Mouse (Mus musculus) liver, postnatal 0 days (tissue): Measurements from ENCODE around the gene Acsm5. TPM values are rescaled to one million over a fixed set of nuclear protein-coding genes. Genes with fewer than 3 reads are reported as not detected.

Experiments
- ATAC-seq: fragments of 200-750 bp; cut with Nextera tagmentation; 2 replicates; pipeline ENCODE4 v1.8.0; 2017; ENCODE audit warnings: mild to moderate bottlenecking, moderate library complexity
- DNase-seq: peaks from one replicate; pipeline ENCODE4 v3.0.0-alpha.2; 2016
- H3K27ac ChIP-seq: fragments of 300-500 bp; sonication (generic); 2 replicates; pipeline ENCODE4 v1.5.1; 2014; ENCODE audit warnings: antibody characterized with exemption, moderate library complexity, mild to moderate bottlenecking, low read depth
- H3K27me3 ChIP-seq: fragments of 300-500 bp; sonication (generic); 2 replicates; pipeline ENCODE4 v1.6.1; 2014; ENCODE audit warnings: low read length, control low read depth, mixed read lengths; ENCODE audit not compliant: insufficient read depth
- H3K36me3 ChIP-seq: fragments of 300-500 bp; sonication (generic); replicated peaks from 2 replicates; pipeline ENCODE4 v1.6.1; 2014; ENCODE audit warnings: mild to moderate bottlenecking, control low read depth, low read length, moderate library complexity, mixed read lengths; ENCODE audit not compliant: insufficient read depth
- H3K4me1 ChIP-seq: fragments of 300-500 bp; sonication (generic); 2 replicates; pipeline ENCODE4 v1.6.1; 2014; ENCODE audit warnings: antibody characterized with exemption, mild to moderate bottlenecking, control low read depth; ENCODE audit not compliant: insufficient read depth
- H3K4me2 ChIP-seq: fragments of 300-500 bp; sonication (generic); 2 replicates; pipeline ENCODE4 v1.6.1; 2014; ENCODE audit warnings: low read depth, mild to moderate bottlenecking, low read length, moderate library complexity, mixed read lengths
- H3K4me3 ChIP-seq: fragments of 300-500 bp; sonication (generic); 2 replicates; pipeline ENCODE4 v1.5.1; 2014; ENCODE audit warnings: low read depth, low read length
- H3K9ac ChIP-seq: fragments of 300-500 bp; sonication (generic); replicated peaks from 2 replicates; pipeline ENCODE4 v1.6.1; 2014; ENCODE audit warnings: mild to moderate bottlenecking, moderate library complexity
- H3K9me3 ChIP-seq: fragments of 300-500 bp; sonication (generic); 2 replicates; pipeline ENCODE4 v1.6.1; 2016; ENCODE audit warnings: mild to moderate bottlenecking, control low read depth, low read length, mixed read lengths
- CTCF ChIP-seq: sonication (generic); IDR thresholded peaks from 2 replicates; pipeline ENCODE4 v1.5.1; 2016; ENCODE audit warnings: antibody characterized with exemption, low read depth
- EP300 ChIP-seq: IDR thresholded peaks from 2 replicates; pipeline ENCODE4 v1.6.1; 2016; ENCODE audit warnings: antibody characterized with exemption, low read depth, mild to moderate bottlenecking
- WGBS: fragments of 180-500 bp; shearing (Covaris S2); extraction: QIAGEN DNeasy Blood & Tissue Kit; methylation state at CpG from one replicate; pipeline ENCODE4 v1.1.7; 2014; ENCODE audit not compliant: insufficient replicate concordance; 5-methylcytosine and 5-hydroxymethylcytosine counted together
- polyA plus RNA-seq: library from polyadenylated mRNA; unstranded; fragments of >200 nt; fragmentation: Nextera tagmentation; extraction: Ambion mirVana; gene quantifications from 2 replicates; pipeline ENCODE4 v1.2.1, GENCODE M21; 2015

The Acsm5 gene
- polyA plus RNA-seq, 1 experiment from 2014 or later: 2.5 TPM

DNA sequence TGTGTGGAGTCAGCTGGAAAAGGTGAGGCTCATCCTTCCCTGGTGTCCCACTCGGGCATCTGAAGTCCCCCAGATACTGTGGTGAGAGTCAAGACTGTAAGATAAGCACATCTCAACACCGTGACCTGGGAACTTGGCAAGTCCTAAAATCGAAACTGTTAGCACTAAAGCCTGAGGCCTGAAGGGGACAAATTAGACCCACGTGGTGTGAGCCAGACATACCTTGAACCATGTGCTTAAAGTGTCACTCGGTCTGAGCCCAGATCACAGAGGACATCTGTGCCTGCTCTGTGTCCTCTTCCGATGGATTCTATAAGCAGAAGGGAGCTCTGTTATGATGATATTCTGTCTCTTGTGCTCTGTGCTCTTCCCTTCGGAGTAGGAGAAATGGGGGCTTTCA, 9.4 kb downstream of the Acsm5 start:
- Histone ChIP-seq H3K4me1 (peaks cover 8% of the 10 kb centered on the region), H3K27me3 (no peaks in the 10 kb centered on the region), H3K27ac (0 out of 2 replicates have a peak overlapping the region, but pooled peaks have one; percentile 16), H3K9me3 (no peaks in the 10 kb centered on the region), H3K9ac (no peak overlapping the region), H3K36me3 (no peaks in the 10 kb centered on the region), H3K4me3 (no peak overlapping the region), H3K4me2 (no peak overlapping the region)
- peak; percentile 26; the same call in 1 of the 2 replicates for ATAC-seq
- WGBS: 62% methylated on average over 7 of the region's 7 CpGs
- DNase-seq: no peak
- TF ChIP-seq CTCF (no peak), EP300 (no peak)

DNA sequence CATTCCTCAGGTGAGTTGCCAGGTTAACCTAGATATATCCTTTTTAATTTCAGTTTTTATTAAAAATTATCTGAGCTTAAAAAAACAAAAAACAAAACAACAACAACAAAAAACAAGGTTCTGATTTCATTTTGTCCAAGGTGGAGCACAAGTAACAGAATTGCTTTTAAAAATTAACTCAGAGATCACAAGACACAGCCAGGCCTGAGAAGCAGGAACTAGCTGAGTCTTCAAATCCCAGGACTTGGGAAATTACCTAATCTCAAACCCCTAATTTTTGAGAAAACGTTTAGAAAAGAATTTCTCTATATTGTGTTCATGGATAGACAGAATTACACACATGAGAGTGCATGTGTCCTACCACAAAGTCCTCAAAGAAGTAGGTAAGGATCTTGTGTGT, 13.7 kb downstream of the Acsm5 start:
- H3K4me1 ChIP-seq: peaks cover 6% of the 10 kb centered on the region
- no peak overlapping the region for H3K27ac ChIP-seq
- TF ChIP-seq EP300: no peak
- no peak for TF ChIP-seq CTCF
- DNase-seq (no peak), ATAC-seq (no peak)
- 33% methylated on average over 1 of the region's 1 CpGs for WGBS
- no peak overlapping the region for H3K4me2 ChIP-seq
- no peaks in the 10 kb centered on the region for H3K36me3 ChIP-seq
- H3K9ac ChIP-seq: no peak overlapping the region
- no peak overlapping the region for H3K4me3 ChIP-seq
- H3K27me3 ChIP-seq: no peaks in the 10 kb centered on the region
- no peaks in the 10 kb centered on the region for H3K9me3 ChIP-seq

DNA sequence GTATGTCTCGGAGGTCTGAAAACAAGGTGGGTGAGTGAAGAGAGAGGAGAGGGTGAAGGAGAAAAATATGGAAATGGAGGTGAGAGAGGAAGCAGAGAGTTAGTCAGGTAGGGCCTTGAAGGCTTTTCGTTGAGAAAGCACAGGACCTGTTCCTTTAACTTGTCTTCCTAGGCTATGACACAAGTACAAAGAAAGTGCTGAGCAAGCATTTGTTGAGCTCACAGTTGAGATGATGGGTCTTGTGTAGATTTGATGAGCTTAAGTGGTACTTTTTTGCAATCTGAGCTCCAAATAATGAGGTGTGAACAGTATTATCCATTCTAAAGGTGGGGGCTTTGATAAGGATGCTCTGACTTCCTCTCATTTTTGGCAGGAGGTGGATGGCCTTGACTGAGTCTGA, 15.1 kb downstream of the Acsm5 start:
- H3K9ac ChIP-seq: no peak overlapping the region
- H3K9me3 ChIP-seq: no peaks in the 10 kb centered on the region
- no peak for ATAC-seq
- H3K36me3 ChIP-seq: no peaks in the 10 kb centered on the region
- no peak for TF ChIP-seq EP300
- no peak for TF ChIP-seq CTCF
- H3K27ac ChIP-seq: no peak overlapping the region
- H3K27me3 ChIP-seq: no peaks in the 10 kb centered on the region
- H3K4me2 ChIP-seq: no peak overlapping the region
- WGBS: 68% methylated on average over 2 of the region's 2 CpGs
- H3K4me1 ChIP-seq: no peaks in the 10 kb centered on the region
- H3K4me3 ChIP-seq: no peak overlapping the region
- DNase-seq: no peak

DNA sequence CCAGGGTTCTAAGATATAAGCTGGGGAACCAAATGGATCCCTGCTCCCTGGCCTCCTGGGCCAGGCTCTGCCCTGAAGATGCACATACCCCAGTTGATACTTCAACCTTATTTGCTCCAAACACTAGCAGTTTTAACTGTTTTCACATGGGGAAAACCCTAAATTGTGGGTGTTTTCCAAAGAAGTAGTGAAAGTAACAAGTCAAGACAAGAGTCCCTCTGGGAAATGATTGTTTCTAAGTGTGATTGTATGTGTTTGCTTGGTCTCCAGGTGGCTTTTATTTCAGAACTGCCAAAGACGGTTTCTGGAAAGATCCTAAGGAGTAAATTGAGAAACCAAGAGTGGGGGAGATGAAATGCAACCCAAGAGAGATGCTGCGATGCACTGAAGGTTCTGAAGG, 23.2 kb downstream of the Acsm5 start:
- Histone ChIP-seq H3K4me1 (no peaks in the 10 kb centered on the region), H3K27me3 (no peaks in the 10 kb centered on the region), H3K27ac (no peak overlapping the region), H3K9me3 (no peaks in the 10 kb centered on the region), H3K36me3 (no peaks in the 10 kb centered on the region), H3K4me2 (no peak overlapping the region), H3K9ac (no peak overlapping the region), H3K4me3 (no peak overlapping the region)
- DNase-seq: no peak
- WGBS: 70% methylated on average over 2 of the region's 2 CpGs
- TF ChIP-seq CTCF: no peak
- TF ChIP-seq EP300: no peak
- ATAC-seq: no peak

DNA sequence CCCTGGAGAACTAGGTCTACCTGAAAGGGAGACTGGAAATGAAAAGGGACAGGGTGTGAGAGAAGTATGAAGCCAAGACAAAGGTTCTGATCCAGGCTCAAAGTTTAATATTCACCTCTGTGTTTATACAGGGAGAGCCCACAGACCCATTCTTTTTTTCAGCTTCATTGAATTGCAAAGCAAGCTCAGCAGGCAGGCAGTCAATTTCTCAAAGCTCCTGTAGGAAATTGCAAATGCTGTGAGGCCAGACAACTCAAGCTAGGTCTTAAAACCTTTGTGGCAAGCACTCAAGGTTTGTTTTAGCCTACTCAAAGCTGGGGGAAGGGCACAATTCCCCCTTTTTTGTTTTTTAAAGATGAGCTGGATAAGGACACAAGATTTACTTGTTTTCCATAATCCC, 26.3 kb downstream of the Acsm5 start:
- no peaks in the 10 kb centered on the region for H3K27me3 ChIP-seq
- no peak overlapping the region for H3K4me2 ChIP-seq
- no peak overlapping the region for H3K4me3 ChIP-seq
- no peak overlapping the region for H3K27ac ChIP-seq
- no peak for DNase-seq
- no peaks in the 10 kb centered on the region for H3K9me3 ChIP-seq
- no peaks in the 10 kb centered on the region for H3K4me1 ChIP-seq
- no peaks in the 10 kb centered on the region for H3K36me3 ChIP-seq
- TF ChIP-seq CTCF (no peak), EP300 (no peak)
- H3K9ac ChIP-seq: no peak overlapping the region
- no peak for ATAC-seq

DNA sequence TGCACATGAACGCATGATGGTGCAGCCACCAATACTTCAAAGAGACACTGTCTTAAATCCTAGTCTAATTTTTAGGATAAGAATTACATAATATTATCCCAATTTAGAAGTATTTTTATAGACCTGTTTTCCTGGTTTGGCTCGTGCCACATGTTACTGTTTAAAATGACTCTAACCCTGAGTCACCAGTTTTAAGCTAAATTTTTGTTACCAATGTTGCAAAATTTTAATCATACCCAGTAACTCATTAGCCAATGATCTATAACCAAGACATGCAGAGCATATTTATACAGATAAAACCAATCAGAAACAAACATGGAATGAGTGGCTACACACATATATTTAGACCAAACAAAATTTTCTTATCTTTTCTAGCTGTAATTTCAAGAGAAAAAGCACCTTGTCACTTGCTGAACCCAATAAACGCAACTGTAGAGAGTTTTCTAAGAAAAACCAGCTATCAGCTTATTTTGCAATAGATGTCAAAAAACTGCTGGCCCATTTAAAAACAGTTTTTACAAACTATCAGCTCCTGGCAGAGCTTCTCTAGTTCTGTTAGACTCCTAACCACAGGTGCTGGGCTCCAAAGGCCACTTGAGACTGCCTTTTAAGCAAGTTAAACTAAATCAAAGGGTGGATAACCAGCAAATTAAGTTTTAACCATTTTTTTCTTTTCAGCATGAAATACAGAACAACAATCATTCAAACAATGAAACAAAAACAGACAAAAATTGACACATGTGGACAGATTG, 31.4 kb downstream of the Acsm5 start:
- 55% methylated on average over 3 of the region's 3 CpGs for WGBS
- H3K9ac ChIP-seq: no peak overlapping the region
- H3K27me3 ChIP-seq: no peaks in the 10 kb centered on the region
- DNase-seq (no peak), ATAC-seq (no peak)
- H3K4me1 ChIP-seq: no peaks in the 10 kb centered on the region
- no peak overlapping the region for H3K27ac ChIP-seq
- no peak for TF ChIP-seq EP300
- TF ChIP-seq CTCF: no peak
- H3K9me3 ChIP-seq: no peaks in the 10 kb centered on the region
- H3K36me3 ChIP-seq: no peaks in the 10 kb centered on the region
- H3K4me2 ChIP-seq: no peak overlapping the region
- H3K4me3 ChIP-seq: no peak overlapping the region

DNA sequence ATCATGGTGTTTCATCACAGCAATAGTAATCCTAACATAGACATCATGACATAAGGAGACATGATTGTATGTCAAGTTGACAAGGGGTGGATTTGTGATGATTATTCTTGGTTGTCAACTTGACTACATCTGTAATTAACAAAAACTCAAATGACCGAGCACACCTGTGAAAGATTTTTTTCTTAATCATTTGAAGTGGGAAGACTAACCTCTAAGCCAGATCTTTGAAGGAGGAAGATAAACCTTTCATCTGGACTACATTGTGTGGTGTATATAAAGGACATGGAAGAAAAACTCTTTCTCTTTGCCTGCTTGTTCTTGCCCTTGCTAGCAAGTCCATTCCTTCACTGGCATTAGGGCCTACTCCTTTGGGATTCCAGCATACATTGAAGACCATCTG, 34.8 kb downstream of the Acsm5 start, which contains the start of gene Acsm2:
Gene Acsm2 (plus strand): TSS at position 301 of the 400 bp plus-strand sequence.
- WGBS: 65% methylated on average over 1 of the region's 1 CpGs
- no peak for ATAC-seq
- H3K9ac ChIP-seq: no peak within 1 kb of the TSS

More for the DNA sequence above, 34.8 kb downstream of the Acsm5 start, which contains the start of gene Acsm2:
- no peak within 1 kb of the TSS for H3K4me2 ChIP-seq
- no peak for TF ChIP-seq EP300
- TF ChIP-seq CTCF: no peak
- no peaks in the 10 kb centered on the region for H3K9me3 ChIP-seq
- H3K4me1 ChIP-seq: 0 out of 2 replicates have a peak, but pooled peaks cover 2% of the 10 kb centered on the region
- no peak within 1 kb of the TSS for H3K27ac ChIP-seq
- no peaks in the 10 kb centered on the region for H3K27me3 ChIP-seq
- H3K4me3 ChIP-seq: no peak within 1 kb of the TSS
- DNase-seq: no peak
- no peaks in the 10 kb centered on the region for H3K36me3 ChIP-seq
